Mouse (Mus musculus) hematopoietic stem cell, adult 5-6 weeks (primary cell): Measurements from ENCODE around the gene Slc22a23. TPM values are rescaled to one million over a fixed set of nuclear protein-coding genes. Genes with fewer than 3 reads are reported as not detected.

Source experiments
- ATAC-seq, 2 experiments: fragments of 125-278 bp in 1 of 2; replicated peaks in 1 of 2; 2 replicates each; pipeline ENCODE4 v1.8.0; 2016 to 2017; ENCODE audit warnings: inconsistent platforms in 2 of 2, mild to moderate bottlenecking in 2 of 2, moderate number of reproducible peaks in 2 of 2, low read depth in 1 of 2, moderate TSS enrichment in 1 of 2; ENCODE audit not compliant: low FRiP score in 2 of 2, poor library complexity in 2 of 2, severe bottlenecking in 2 of 2, insufficient read depth in 1 of 2, low TSS enrichment in 1 of 2
- total RNA-seq: library from RNA; stranded (forward); fragments of 172-1452, 232-1000 nt; gene quantifications from 2 replicates; pipeline ENCODE4 v1.2.3, GENCODE M21; 2017

The Slc22a23 gene
- total RNA-seq, 1 experiment from 2014 or later: 5.1 TPM

- ATAC-seq: no peak
These were observed 110.5 kb downstream of the Slc22a23 start for GRCm38 (mm10) chr13:34234439-34234838.

- no peak for ATAC-seq
These were observed 112.0 kb downstream of the Slc22a23 start for GRCm38 (mm10) chr13:34232992-34233391.

- ATAC-seq: peak in 1 of 2 experiments; percentile 58; a peak in 2 of 4 replicates
These were observed 116.1 kb downstream of the Slc22a23 start for GRCm38 (mm10) chr13:34228905-34229304.

- no peak for ATAC-seq
These were observed 117.0 kb downstream of the Slc22a23 start for GRCm38 (mm10) chr13:34227720-34228661.

- no peak for ATAC-seq
These were observed 118.0 kb downstream of the Slc22a23 start for GRCm38 (mm10) chr13:34226940-34227339.

- ATAC-seq: no peak
These were observed 122.0 kb downstream of the Slc22a23 start for GRCm38 (mm10) chr13:34222985-34223384.

GRCm38 (mm10) chr13:34219728-34220127 lies 125.3 kb downstream of the Slc22a23 start:
- ATAC-seq: no peak

GRCm38 (mm10) chr13:34218776-34219175 lies 126.2 kb downstream of the Slc22a23 start:
- ATAC-seq: no peak

GRCm38 (mm10) chr13:34214855-34215254 lies 130.1 kb downstream of the Slc22a23 start:
- ATAC-seq: no peak

GRCm38 (mm10) chr13:34212735-34213212 lies 132.2 kb downstream of the Slc22a23 start:
- ATAC-seq: no peak

GRCm38 (mm10) chr13:34211261-34211775 lies 133.7 kb downstream of the Slc22a23 start:
- ATAC-seq: no peak

GRCm38 (mm10) chr13:34207714-34208470 lies 137.1 kb downstream of the Slc22a23 start:
- no peak for ATAC-seq

GRCm38 (mm10) chr13:34205216-34205615 lies 139.8 kb downstream of the Slc22a23 start:
- no peak for ATAC-seq

GRCm38 (mm10) chr13:34195676-34196075 lies 149.3 kb downstream of the Slc22a23 start:
- ATAC-seq: no peak

- ATAC-seq: no peak
These were observed 151.6 kb downstream of the Slc22a23 start for GRCm38 (mm10) chr13:34193384-34193783.

GRCm38 (mm10) chr13:34192414-34193191 lies 152.4 kb downstream of the Slc22a23 start:
- ATAC-seq: no peak; a peak in 1 of 4 replicates

- peak; percentile 77 to 88 for ATAC-seq
These were observed 157.4 kb downstream of the Slc22a23 start for GRCm38 (mm10) chr13:34187571-34187970.
